Mouse (Mus musculus) cerebellum, adult 2 months (tissue): ENCODE measurements around the gene Slfn2. TPM values are rescaled to one million over a fixed set of nuclear protein-coding genes. Genes with fewer than 3 reads are reported as not detected.
"Not testable (repeated sequence)": the region's sequence is repeated elsewhere in the genome, so short reads cannot be mapped to it uniquely, and the experiment has no call there.

Experiments
- DNase-seq, 2 experiments: peaks; one replicate each; pipeline ENCODE4 v3.0.0; 2021
- H3K27ac ChIP-seq: fragments of 200-500 bp; 2 replicates; pipeline ENCODE4 v1.5.1; 2012; ENCODE audit warnings: low read length, control low read depth, inconsistent platforms; ENCODE audit not compliant: insufficient read depth
- H3K27me3 ChIP-seq: fragments of 200-500 bp; 2 replicates; pipeline ENCODE4 v1.6.1; 2012; ENCODE audit warnings: inconsistent platforms, mild to moderate bottlenecking, low read length, moderate library complexity; ENCODE audit not compliant: control insufficient read depth, insufficient read depth
- H3K4me1 ChIP-seq: fragments of 200-500 bp; 2 replicates; pipeline ENCODE4 v1.6.1; 2011; ENCODE audit warnings: low read length; ENCODE audit not compliant: control insufficient read depth, insufficient read depth
- H3K4me3 ChIP-seq: fragments of 200-500 bp; replicated peaks from 2 replicates; pipeline ENCODE3; 2011; ENCODE audit warnings: mild to moderate bottlenecking, low read depth, low read length, control low read depth; ENCODE audit not compliant: insufficient read depth
- CTCF ChIP-seq: fragments of 200-500 bp; IDR thresholded peaks from 2 replicates; pipeline ENCODE4 v1.5.1; 2011; ENCODE audit warnings: low read depth, mild to moderate bottlenecking, control low read depth, low read length, moderate library complexity, borderline replicate concordance; ENCODE audit not compliant: insufficient read depth
- POLR2A ChIP-seq: fragments of 200-500 bp; IDR thresholded peaks from 2 replicates; pipeline ENCODE4 v1.6.1; 2011; ENCODE audit warnings: low read length, control low read depth, borderline replicate concordance; ENCODE audit not compliant: insufficient read depth
- WGBS: fragments of 180-500 bp; shearing (Covaris S2); methylation state at CpG from one replicate; pipeline ENCODE4 v1.1.7; 2018; 5-methylcytosine and 5-hydroxymethylcytosine counted together
- polyA plus RNA-seq: library from polyadenylated mRNA; depleted of rRNA; stranded (reverse); fragments of >200 nt; gene quantifications from 2 replicates; pipeline ENCODE4 v1.2.3, GENCODE M21; 2012; rRNA removed

Slfn2 gene
- 0.90 and 1.1 TPM in 2 replicates for polyA plus RNA-seq

GRCm38 (mm10) chr11:83064946-83065345, at the start of gene Slfn2:
Gene Slfn2 (plus strand): TSS chr11:83065112.
- no peaks in the 10 kb centered on the region for H3K27me3 ChIP-seq
- TF ChIP-seq POLR2A: no peak
- TF ChIP-seq CTCF: no peak
- 80% methylated on average over 2 of the region's 2 CpGs for WGBS
- no peak for DNase-seq
- H3K27ac ChIP-seq: no peak within 1 kb of the TSS
- H3K4me1 ChIP-seq: no peaks in the 10 kb centered on the region
- no peak within 1 kb of the TSS for H3K4me3 ChIP-seq

GRCm38 (mm10) chr11:83016093-83016492, 48.8 kb upstream of the Slfn2 start:
- no peaks in the 10 kb centered on the region for H3K4me1 ChIP-seq
- no peak for DNase-seq

GRCm38 (mm10) chr11:83019561-83020519, 45.1 kb upstream of the Slfn2 start:
- not testable (repeated sequence) for H3K4me1 ChIP-seq, H3K27ac ChIP-seq, H3K27me3 ChIP-seq, H3K4me3 ChIP-seq, DNase-seq
- WGBS: 85% methylated on average over 18 of the region's 18 CpGs

More at GRCm38 (mm10) chr11:83016093-83016492, 48.8 kb upstream of the Slfn2 start:
- TF ChIP-seq POLR2A (no peak), CTCF (no peak)
- H3K27me3 ChIP-seq: no peaks in the 10 kb centered on the region
- H3K27ac ChIP-seq: no peak overlapping the region
- H3K4me3 ChIP-seq: no peak overlapping the region

- 22% methylated on average over 5 of the region's 5 CpGs for WGBS
- H3K27ac ChIP-seq: no peak within 1 kb of the TSS
- no peak for DNase-seq
Observed at GRCm38 (mm10) chr11:83020621-83021020, 44.3 kb upstream of the Slfn2 start, which contains the start of gene Slfn8. Gene Slfn8 (minus strand): TSS chr11:83020810.

GRCm38 (mm10) chr11:83038686-83039085, 26.2 kb upstream of the Slfn2 start:
- H3K27me3 ChIP-seq, H3K4me3 ChIP-seq, H3K27ac ChIP-seq, H3K4me1 ChIP-seq, DNase-seq: not testable (repeated sequence)
- 89% methylated on average over 3 of the region's 3 CpGs for WGBS

More at GRCm38 (mm10) chr11:83020621-83021020, 44.3 kb upstream of the Slfn2 start, which contains the start of gene Slfn8:
- Histone ChIP-seq H3K27me3 (no peaks in the 10 kb centered on the region), H3K4me3 (no peak within 1 kb of the TSS), H3K4me1 (no peaks in the 10 kb centered on the region)
- TF ChIP-seq CTCF: no peak

- DNase-seq: no peak
- Histone ChIP-seq H3K4me3 (no peak overlapping the region), H3K27ac (no peak overlapping the region), H3K27me3 (no peaks in the 10 kb centered on the region), H3K4me1 (no peaks in the 10 kb centered on the region)
- TF ChIP-seq POLR2A: no peak
- TF ChIP-seq CTCF: no peak
- WGBS: 75% methylated on average over 1 of the region's 1 CpGs
Observed at GRCm38 (mm10) chr11:83039156-83039555, 25.8 kb upstream of the Slfn2 start.

- Histone ChIP-seq H3K4me3 (no peak overlapping the region), H3K4me1 (no peaks in the 10 kb centered on the region), H3K27ac (no peak overlapping the region), H3K27me3 (no peaks in the 10 kb centered on the region)
- 14% methylated on average over 19 of the region's 19 CpGs for WGBS
- no peak for DNase-seq
- TF ChIP-seq CTCF: no peak
Observed at GRCm38 (mm10) chr11:83039796-83040195, 25.1 kb upstream of the Slfn2 start.

GRCm38 (mm10) chr11:83040325-83040724, 24.6 kb upstream of the Slfn2 start:
- no peak for DNase-seq
- no peak overlapping the region for H3K27ac ChIP-seq
- no peaks in the 10 kb centered on the region for H3K27me3 ChIP-seq
- TF ChIP-seq POLR2A (no peak), CTCF (no peak)
- H3K4me1 ChIP-seq: no peaks in the 10 kb centered on the region
- H3K4me3 ChIP-seq: no peak overlapping the region
- 28% methylated on average over 1 of the region's 1 CpGs for WGBS
